Mouse (Mus musculus): ENCODE measurements at regions not wholly inside any gene's neighbourhood (a gene's known extent, or its start where the extent isn't known, plus 50 kb on each side); places are given as distances from the start of the nearest gene placed in this dataset.

GRCm38 (mm10) chr3:37811429-37811828 is 87.1 kb upstream of the Gm5148 start:
- no peak for TF ChIP-seq CTCF (IDR thresholded peaks at IDR 0.05; ENCODE audit: low read depth, low read length)
- TF ChIP-seq POLR2A (IDR thresholded peaks at IDR 0.05; ENCODE audit: extremely low read depth, insufficient read depth, low read length), result no peak
